ENCODE assay signal across 8 mouse cellular contexts in the genomic region with DNA sequence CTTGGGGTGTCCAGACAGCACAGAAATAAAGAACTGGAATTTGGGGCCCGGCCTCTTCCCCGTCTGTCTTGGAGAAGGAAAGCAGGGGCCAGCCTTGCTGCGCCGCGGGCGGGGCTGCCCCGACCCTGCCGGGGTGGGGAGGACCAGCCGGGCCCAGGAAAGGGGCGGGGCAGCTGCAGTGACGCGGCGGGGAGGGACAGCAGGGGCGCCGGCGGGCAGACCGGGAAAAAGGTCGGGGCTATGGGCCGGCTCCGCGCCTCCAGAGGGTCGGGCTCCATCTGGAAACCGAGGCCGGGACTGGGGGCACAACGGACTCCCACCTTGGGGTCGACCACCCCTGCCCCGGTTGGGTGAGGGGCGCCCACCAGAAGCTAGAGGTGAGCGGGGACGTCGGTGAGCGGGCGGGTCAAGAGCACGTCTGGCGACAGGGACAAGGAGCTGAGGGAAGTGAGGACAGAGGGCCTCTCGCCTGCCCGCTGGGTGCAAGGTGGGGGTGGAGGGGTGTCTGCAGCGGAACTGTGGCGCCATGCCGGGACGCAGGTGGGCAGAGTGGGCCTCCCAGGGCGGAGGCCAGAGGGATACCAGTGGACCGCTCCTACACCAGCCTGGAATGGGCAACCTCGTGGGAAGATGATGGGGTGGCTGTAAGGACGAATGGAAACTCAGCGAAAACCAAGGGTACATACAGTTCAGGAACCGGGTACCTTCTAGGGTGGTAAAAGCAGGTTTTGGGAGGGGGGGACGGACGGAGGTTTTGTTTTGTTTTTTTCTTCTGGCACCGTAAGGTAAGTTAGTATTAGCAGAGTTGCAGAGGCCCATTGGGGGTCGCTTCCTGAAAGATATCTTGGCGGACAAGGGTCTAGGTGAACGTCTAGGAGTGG. TPM values are rescaled to one million over a fixed set of nuclear protein-coding genes. Genes with fewer than 3 reads are reported as not detected.
DNase-seq lines count a peak whose midpoint lies in the region; ATAC-seq and TF ChIP-seq lines count a peak whose summit lies in the region.

A gene (plus strand): TSS at position 162 of the 881 bp plus-strand sequence.

- no peak for ATAC-seq in forebrain, postnatal 0 days
- ATAC-seq in hindbrain, embryonic 12.5 days (ENCODE audit: low FRiP score), result no peak

- peak within 1 kb of the TSS; percentile 32 for H3K9ac ChIP-seq in ES-Bruce4 (ENCODE audit: low read depth, poor library complexity, severe bottlenecking)
- peak within 1 kb of the TSS; percentile 84 for H3K9ac ChIP-seq in forebrain, postnatal 0 days
- H3K9ac ChIP-seq in hindbrain, embryonic 12.5 days, result peak within 1 kb of the TSS; percentile 68

- H3K4me1 ChIP-seq in ES-Bruce4 (ENCODE audit: control insufficient read depth, insufficient read depth, low read length), result peaks cover 2% of the 10 kb centered on the region
- H3K4me1 ChIP-seq in forebrain, postnatal 0 days (ENCODE audit: insufficient read depth), result 0 out of 2 replicates have a peak, but pooled peaks cover 11% of the 10 kb centered on the region
- H3K4me1 ChIP-seq in hindbrain, embryonic 12.5 days, result peaks cover 49% of the 10 kb centered on the region

- no peak for TF ChIP-seq CTCF in ES-Bruce4 (IDR thresholded peaks at IDR 0.05; ENCODE audit: low read depth, low read length)
- no peak for TF ChIP-seq CTCF in forebrain, postnatal 0 days (IDR thresholded peaks at IDR 0.05; ENCODE audit: low read depth)
- no peak for TF ChIP-seq CTCF in left cerebral cortex, adult 2 months (IDR thresholded peaks at IDR 0.05)

- no peak within 1 kb of the TSS for H3K27ac ChIP-seq in ES-Bruce4 (ENCODE audit: insufficient read depth, low read length)
- H3K27ac ChIP-seq in forebrain, postnatal 0 days (ENCODE audit: low read depth, low read length), result peak within 1 kb of the TSS; percentile 71; the same call in 1 of the 2 replicates
- H3K27ac ChIP-seq in hindbrain, embryonic 12.5 days, result peak within 1 kb of the TSS; percentile 45; the same call in 1 of the 2 replicates
- H3K27ac ChIP-seq in left cerebral cortex, adult 2 months, result peak within 1 kb of the TSS; percentile 86

- no peak for TF ChIP-seq EP300 in ES-Bruce4 (IDR thresholded peaks at IDR 0.05; ENCODE audit: insufficient read depth, low read depth, low read length)

- no peaks in the 10 kb centered on the region for H3K27me3 ChIP-seq in ES-Bruce4 (ENCODE audit: control insufficient read depth, insufficient read depth, low read length, poor library complexity, severe bottlenecking)
- H3K27me3 ChIP-seq in forebrain, postnatal 0 days (ENCODE audit: insufficient read depth, low read length), result no peaks in the 10 kb centered on the region
- H3K27me3 ChIP-seq in hindbrain, embryonic 12.5 days, result peaks cover 43% of the 10 kb centered on the region

- H3K9me3 ChIP-seq in ES-Bruce4 (replicated peaks; ENCODE audit: control insufficient read depth, insufficient read depth, low read length, poor library complexity, severe bottlenecking), result no peaks in the 10 kb centered on the region
- no peaks in the 10 kb centered on the region for H3K9me3 ChIP-seq in forebrain, postnatal 0 days (ENCODE audit: low read length)
- H3K9me3 ChIP-seq in hindbrain, embryonic 12.5 days (replicated peaks), result no peaks in the 10 kb centered on the region

- intact Hi-C loops in left cerebral cortex, adult 2 months (cut with DNase I), result loop anchor here (5.0 kb wide), 2 partner anchors 102 to 207 kb away; a partner anchor contains a TSS

- H3K4me2 ChIP-seq in forebrain, postnatal 0 days (ENCODE audit: low read depth), result peak within 1 kb of the TSS; percentile 76
- H3K4me2 ChIP-seq in hindbrain, embryonic 12.5 days (replicated peaks), result peak within 1 kb of the TSS; percentile 69

- peak within 1 kb of the TSS; percentile 62 for H3K4me3 ChIP-seq in ES-Bruce4 (ENCODE audit: low read depth, low read length)
- peak within 1 kb of the TSS; percentile 63 for H3K4me3 ChIP-seq in forebrain, postnatal 0 days (ENCODE audit: low read depth, low read length)
- H3K4me3 ChIP-seq in hindbrain, embryonic 12.5 days, result peak within 1 kb of the TSS; percentile 50
- H3K4me3 ChIP-seq in left cerebral cortex, adult 2 months, result peak within 1 kb of the TSS; percentile 72

- H3K36me3 ChIP-seq in ES-Bruce4 (ENCODE audit: control insufficient read depth, insufficient read depth, low read length, poor library complexity, severe bottlenecking), result no peaks in the 10 kb centered on the region
- peaks cover 12% of the 10 kb centered on the region for H3K36me3 ChIP-seq in forebrain, postnatal 0 days (ENCODE audit: insufficient read depth)
- H3K36me3 ChIP-seq in hindbrain, embryonic 12.5 days, result no peaks in the 10 kb centered on the region

- DNase-seq in cerebellum, adult 11-12 months, result peak; percentile 83
- no peak for DNase-seq in forebrain, postnatal 0 days
- peak; percentile 63 to 65 for DNase-seq in left cerebral cortex, adult 2 months (ENCODE audit: extremely low spot score in 1 of 2, low spot score in 2 of 2)
- DNase-seq in lung, postnatal 4 days, result peak; percentile 87 to 88
- peak; percentile 48 for DNase-seq in right cerebral cortex, postnatal 4 days
- DNase-seq in urinary bladder, postnatal 4 days (ENCODE audit: low spot score in 2 of 2), result peak; percentile 71 to 83

- 3% methylated on average over 53 of the region's 53 CpGs for WGBS in forebrain, postnatal 0 days
- WGBS in hindbrain, embryonic 12.5 days, result 1% methylated on average over 53 of the region's 53 CpGs

- no peak for TF ChIP-seq POLR2A in ES-Bruce4 (IDR thresholded peaks at IDR 0.05; ENCODE audit: insufficient read depth, low read length)

RNA-seq across cellular contexts. Expression of the gene that starts here (rescaled TPM):
- 9.8 and 11.2 TPM in 2 replicates for polyA plus RNA-seq in ES-Bruce4 (2011; ENCODE audit: insufficient read depth, insufficient read length, low read depth, missing spikeins)
- 108 and 127 TPM in 2 replicates for total RNA-seq in forebrain, postnatal 0 days (2014; rRNA removed)
- 68.8 and 82.9 TPM in 2 replicates for polyA plus RNA-seq in forebrain, postnatal 0 days (2015; fragmentation: Nextera tagmentation; extraction: Ambion mirVana)
- polyA plus RNA-seq in hindbrain, embryonic 12.5 days (2016; fragmentation: Nextera tagmentation; extraction: Ambion mirVana), result 19.6 and 24.4 TPM in 2 replicates
- 100 to 1,000 TPM; 217 to 229 TPM for total RNA-seq in left cerebral cortex, adult 2 months (2021)

Comparison
In these comparisons a context has a peak if more than half of its experiments do, and no peak if none do; other contexts are left out.
1. H3K9ac ChIP-seq: peak in every context shown above with its lines; median percentile 84 in forebrain, postnatal 0 days; 68 in hindbrain, embryonic 12.5 days; 32 in ES-Bruce4.